Mouse (Mus musculus) embryonic facial prominence, embryonic 11.5 days (tissue): ENCODE results near the gene Gm8206. TPM values are rescaled to one million over a fixed set of nuclear protein-coding genes. Genes with fewer than 3 reads are reported as not detected.

Experiments used
- polyA plus RNA-seq: library from polyadenylated mRNA; unstranded; fragments of >200 nt; fragmentation: Nextera tagmentation; extraction: Ambion mirVana; gene quantifications from 2 replicates; pipeline ENCODE4 v1.2.1, GENCODE M21; 2014

Gm8206 gene
- polyA plus RNA-seq, 1 experiment from 2014 or later: 1.3 TPM

Other genes starting within 250 kb of the Gm8206 start
- gene Gm8237, start 213.6 kb downstream of the Gm8206 start, polyA plus RNA-seq: 0.17 and 0.39 TPM in 2 replicates
- gene Gm3248, start 132.2 kb downstream of the Gm8206 start, polyA plus RNA-seq: 0.52 and 0.99 TPM in 2 replicates
- not detected in 2 replicates for gene Gm3453, start 114.8 kb downstream of the Gm8206 start, polyA plus RNA-seq
- gene Gm6337, start 35.7 kb downstream of the Gm8206 start, polyA plus RNA-seq: not detected in 2 replicates
- 2.8 and 4.3 TPM in 2 replicates for gene Gm3468, start 14.7 kb upstream of the Gm8206 start, polyA plus RNA-seq
- not detected in 2 replicates for gene Gm3476, start 31.9 kb upstream of the Gm8206 start, polyA plus RNA-seq
- not detected in 2 replicates for gene Gm21560, start 125.3 kb upstream of the Gm8206 start, polyA plus RNA-seq
- gene Gm3411, start 193.3 kb upstream of the Gm8206 start, polyA plus RNA-seq: 1.5 and 2.3 TPM in 2 replicates
- not detected in 2 replicates for gene Gm21103, start 210.9 kb upstream of the Gm8206 start, polyA plus RNA-seq
- gene Gm3618, start 249.7 kb upstream of the Gm8206 start, polyA plus RNA-seq: not detected in 2 replicates